Mouse (Mus musculus) midbrain, embryonic 13.5 days (tissue): ENCODE results near the gene Dock1. TPM values are rescaled to one million over a fixed set of nuclear protein-coding genes. Genes with fewer than 3 reads are reported as not detected.
A peak's percentile ranks its signal among the peaks of the same experiment; 100 is the strongest.

Source experiments
- ATAC-seq: fragments of 200-750 bp; cut with Nextera tagmentation; 2 replicates; pipeline ENCODE4 v1.8.0; 2017; ENCODE audit warnings: mild to moderate bottlenecking, moderate TSS enrichment, moderate library complexity
- H3K27ac ChIP-seq: fragments of 300-500 bp; sonication (generic); 2 replicates; pipeline ENCODE4 v1.5.1; 2015; ENCODE audit warnings: inconsistent platforms, mild to moderate bottlenecking, moderate library complexity
- H3K27me3 ChIP-seq: fragments of 300-500 bp; sonication (generic); 2 replicates; pipeline ENCODE4 v1.6.1; 2015; ENCODE audit warnings: mild to moderate bottlenecking, inconsistent platforms
- H3K36me3 ChIP-seq: fragments of 300-500 bp; sonication (generic); 2 replicates; pipeline ENCODE4 v1.6.1; 2015; ENCODE audit warnings: mild to moderate bottlenecking, inconsistent platforms
- H3K4me1 ChIP-seq: fragments of 300-500 bp; sonication (generic); replicated peaks from 2 replicates; pipeline ENCODE4 v1.6.1; 2015; ENCODE audit warnings: inconsistent platforms
- H3K4me2 ChIP-seq: fragments of 300-500 bp; sonication (generic); replicated peaks from 2 replicates; pipeline ENCODE4 v1.6.1; 2015; ENCODE audit warnings: moderate library complexity, mild to moderate bottlenecking, inconsistent platforms
- H3K4me3 ChIP-seq: fragments of 300-500 bp; sonication (generic); replicated peaks from 2 replicates; pipeline ENCODE4 v1.5.1; 2015; ENCODE audit warnings: mild to moderate bottlenecking, inconsistent platforms
- H3K9ac ChIP-seq: fragments of 300-500 bp; sonication (generic); replicated peaks from 2 replicates; pipeline ENCODE4 v1.6.1; 2015; ENCODE audit warnings: mild to moderate bottlenecking, inconsistent platforms
- H3K9me3 ChIP-seq: fragments of 300-500 bp; sonication (generic); 2 replicates; pipeline ENCODE4 v1.6.1; 2016; ENCODE audit warnings: mild to moderate bottlenecking, inconsistent platforms
- WGBS: fragments of 180-500 bp; shearing (Covaris S2); methylation state at CpG from one replicate; pipeline ENCODE4 v1.1.7; 2015; 5-methylcytosine and 5-hydroxymethylcytosine counted together
- polyA plus RNA-seq: library from polyadenylated mRNA; unstranded; fragments of >200 nt; fragmentation: Nextera tagmentation; extraction: Ambion mirVana; gene quantifications from 2 replicates; pipeline ENCODE4 v1.2.1, GENCODE M21; 2015

Gene Dock1
- polyA plus RNA-seq, 1 experiment from 2014 or later: 6.7 TPM

DNA sequence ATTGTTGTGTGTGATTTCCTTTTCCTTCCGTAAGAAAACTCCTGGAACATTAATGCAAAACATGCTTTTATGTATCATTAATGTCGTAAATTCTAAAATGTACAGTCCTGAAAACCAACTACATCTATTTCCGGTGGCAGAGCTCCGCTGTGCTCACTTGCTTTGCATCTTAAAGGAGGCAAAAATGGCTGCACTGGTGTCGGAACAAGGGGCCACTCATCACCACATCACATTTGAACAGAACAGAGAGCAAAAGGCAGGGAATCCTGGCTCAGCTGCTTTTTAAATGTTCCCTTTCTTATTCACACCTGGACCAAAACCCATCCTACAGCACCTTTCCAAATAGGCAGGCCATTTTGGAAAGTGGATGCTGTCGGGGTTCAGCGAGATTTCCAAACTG lies 202.5 kb downstream of the Dock1 start:
- 91% methylated on average over 7 of the region's 7 CpGs for WGBS
- H3K27ac ChIP-seq: no peak overlapping the region
- H3K4me2 ChIP-seq: no peak overlapping the region
- H3K36me3 ChIP-seq: no peaks in the 10 kb centered on the region
- ATAC-seq: no peak
- H3K9ac ChIP-seq: no peak overlapping the region
- no peak overlapping the region for H3K4me3 ChIP-seq
- no peaks in the 10 kb centered on the region for H3K27me3 ChIP-seq
- H3K4me1 ChIP-seq: no peaks in the 10 kb centered on the region
- H3K9me3 ChIP-seq: no peaks in the 10 kb centered on the region

- Histone ChIP-seq H3K4me3 (no peak overlapping the region), H3K4me1 (peaks cover 23% of the 10 kb centered on the region), H3K27ac (no peak overlapping the region), H3K9me3 (no peaks in the 10 kb centered on the region), H3K4me2 (no peak overlapping the region), H3K27me3 (no peaks in the 10 kb centered on the region), H3K36me3 (no peaks in the 10 kb centered on the region), H3K9ac (no peak overlapping the region)
- ATAC-seq: peak; percentile 72; the same call in 1 of the 2 replicates
- 10% methylated on average over 6 of the region's 6 CpGs for WGBS
Measured at GRCm38 (mm10) chr7:134878985-134879384, 208.5 kb downstream of the Dock1 start.

GRCm38 (mm10) chr7:134880431-134880830 lies 210.0 kb downstream of the Dock1 start:
- no peak for ATAC-seq
- Histone ChIP-seq H3K4me3 (no peak overlapping the region), H3K9ac (no peak overlapping the region), H3K27me3 (no peaks in the 10 kb centered on the region), H3K36me3 (no peaks in the 10 kb centered on the region), H3K4me2 (no peak overlapping the region), H3K4me1 (peaks cover 23% of the 10 kb centered on the region), H3K9me3 (no peaks in the 10 kb centered on the region), H3K27ac (no peak overlapping the region)
- 65% methylated on average over 6 of the region's 6 CpGs for WGBS

DNA sequence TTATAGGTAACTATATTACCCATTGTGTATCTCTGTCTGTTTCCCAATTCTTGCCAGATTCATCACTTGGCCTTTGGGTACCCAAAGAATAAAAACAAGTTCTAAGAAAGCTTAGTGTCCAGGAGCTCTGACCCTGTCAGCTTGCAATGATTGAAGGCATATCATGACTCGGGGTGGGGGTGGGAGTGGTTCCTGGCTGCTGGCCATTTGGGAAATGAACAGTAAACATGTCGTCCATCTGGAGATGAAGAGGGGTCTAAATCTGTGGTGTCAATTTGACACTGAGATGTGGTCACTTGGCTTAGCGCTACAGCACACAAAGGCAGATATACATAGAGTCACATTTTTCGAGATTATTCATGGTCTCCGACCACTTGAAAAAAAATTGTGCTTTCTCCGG lies 213.1 kb downstream of the Dock1 start:
- ATAC-seq: no peak
- Histone ChIP-seq H3K9me3 (no peaks in the 10 kb centered on the region), H3K4me3 (no peak overlapping the region), H3K27me3 (no peaks in the 10 kb centered on the region), H3K4me1 (peaks cover 19% of the 10 kb centered on the region), H3K36me3 (no peaks in the 10 kb centered on the region), H3K9ac (no peak overlapping the region), H3K4me2 (no peak overlapping the region), H3K27ac (no peak overlapping the region)
- 84% methylated on average over 6 of the region's 6 CpGs for WGBS

DNA sequence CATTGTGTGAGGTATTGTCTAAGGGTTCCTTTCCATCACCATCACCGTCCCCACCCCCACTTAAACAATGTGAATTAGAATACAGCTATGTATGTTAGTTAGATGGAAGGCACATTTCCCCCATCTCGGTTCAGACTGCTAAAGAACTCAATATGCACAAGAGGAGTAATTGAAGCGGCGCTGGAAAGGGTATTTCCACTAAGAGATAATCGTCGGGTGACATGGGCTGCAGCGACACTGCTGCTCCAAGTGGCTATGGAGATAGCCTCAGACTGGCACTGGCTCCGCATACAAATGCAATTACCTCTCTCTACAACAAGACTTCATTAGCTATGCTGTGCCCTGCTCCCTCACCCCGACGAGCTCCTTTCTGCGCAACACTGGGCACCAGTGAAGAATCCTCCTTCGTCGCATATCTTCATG lies 222.0 kb downstream of the Dock1 start:
- H3K9ac ChIP-seq: no peak overlapping the region
- H3K36me3 ChIP-seq: no peaks in the 10 kb centered on the region
- H3K4me2 ChIP-seq: no peak overlapping the region
- ATAC-seq: peak; percentile 77
- no peak overlapping the region for H3K4me3 ChIP-seq
- no peaks in the 10 kb centered on the region for H3K9me3 ChIP-seq
- peak overlapping the region; percentile 44; the same call in 1 of the 2 replicates for H3K27ac ChIP-seq
- WGBS: 54% methylated on average over 13 of the region's 13 CpGs
- no peaks in the 10 kb centered on the region for H3K27me3 ChIP-seq
- peaks cover 17% of the 10 kb centered on the region for H3K4me1 ChIP-seq

GRCm38 (mm10) chr7:134892972-134893371 lies 222.5 kb downstream of the Dock1 start:
- no peak overlapping the region for H3K27ac ChIP-seq

DNA sequence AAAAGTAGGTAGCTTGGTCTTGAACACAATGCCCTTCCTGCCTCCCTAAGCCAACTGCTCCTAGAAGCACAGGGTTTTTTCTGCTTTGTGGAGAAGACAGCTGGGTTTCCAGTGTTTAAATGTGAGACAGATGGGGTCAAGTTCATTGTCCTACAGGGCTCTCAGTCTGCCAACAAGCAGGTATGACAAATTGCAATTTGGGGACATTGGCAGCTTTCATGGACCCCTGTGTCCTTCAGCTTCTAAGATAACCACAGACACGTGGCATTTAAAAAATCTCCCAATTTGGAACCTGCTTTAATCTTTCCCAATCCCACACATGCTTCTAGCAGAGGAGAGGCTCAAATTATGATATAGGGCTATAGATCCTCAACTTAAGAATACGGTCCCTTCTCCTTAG lies 224.2 kb downstream of the Dock1 start:
- H3K4me2 ChIP-seq: no peak overlapping the region
- 64% methylated on average over 2 of the region's 2 CpGs for WGBS
- no peak for ATAC-seq
- peaks cover 17% of the 10 kb centered on the region for H3K4me1 ChIP-seq
- H3K27me3 ChIP-seq: no peaks in the 10 kb centered on the region
- no peak overlapping the region for H3K9ac ChIP-seq
- no peaks in the 10 kb centered on the region for H3K9me3 ChIP-seq
- no peak overlapping the region for H3K4me3 ChIP-seq
- H3K27ac ChIP-seq: no peak overlapping the region
- H3K36me3 ChIP-seq: no peaks in the 10 kb centered on the region

More at GRCm38 (mm10) chr7:134892972-134893371, 222.5 kb downstream of the Dock1 start:
- Histone ChIP-seq H3K27me3 (no peaks in the 10 kb centered on the region), H3K4me3 (no peak overlapping the region), H3K4me1 (peaks cover 17% of the 10 kb centered on the region), H3K9me3 (no peaks in the 10 kb centered on the region), H3K36me3 (no peaks in the 10 kb centered on the region), H3K9ac (no peak overlapping the region), H3K4me2 (no peak overlapping the region)
- peak; percentile 30 for ATAC-seq
- 94% methylated on average over 4 of the region's 4 CpGs for WGBS

- no peak for ATAC-seq
- Histone ChIP-seq H3K27me3 (no peaks in the 10 kb centered on the region), H3K36me3 (no peaks in the 10 kb centered on the region), H3K9ac (no peak overlapping the region), H3K4me2 (no peak overlapping the region), H3K27ac (no peak overlapping the region), H3K9me3 (no peaks in the 10 kb centered on the region), H3K4me3 (no peak overlapping the region), H3K4me1 (0 out of 2 replicates have a peak, but pooled peaks cover 5% of the 10 kb centered on the region)
- 93% methylated on average over 2 of the region's 2 CpGs for WGBS
Measured at GRCm38 (mm10) chr7:134899462-134899861, 229.0 kb downstream of the Dock1 start.

DNA sequence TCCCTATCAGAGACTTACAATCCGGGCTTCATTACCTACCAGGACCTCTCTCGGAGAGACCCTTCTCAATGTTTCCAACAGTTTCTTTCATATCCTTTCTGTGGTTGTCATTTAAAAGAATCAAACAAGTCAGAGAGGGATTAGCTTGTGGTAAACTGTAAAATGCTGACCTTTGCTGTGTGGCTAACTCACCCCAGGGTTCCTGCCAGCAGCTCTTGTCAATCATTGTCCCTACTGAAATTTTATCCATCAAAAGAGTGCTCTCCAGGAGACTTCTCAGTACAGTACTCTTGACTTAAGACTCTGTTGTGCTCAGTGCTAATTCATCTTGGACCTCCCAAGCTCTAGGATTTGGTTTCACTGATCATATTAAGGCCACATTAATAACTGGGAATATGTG lies 231.5 kb downstream of the Dock1 start:
- no peak for ATAC-seq
- WGBS: 68% methylated on average over 2 of the region's 2 CpGs

GRCm38 (mm10) chr7:134931886-134932285 lies 261.4 kb downstream of the Dock1 start:
- Histone ChIP-seq H3K9me3 (no peaks in the 10 kb centered on the region), H3K4me1 (peaks cover 9% of the 10 kb centered on the region), H3K36me3 (no peaks in the 10 kb centered on the region), H3K4me3 (no peak overlapping the region), H3K4me2 (no peak overlapping the region), H3K27ac (no peak overlapping the region), H3K9ac (no peak overlapping the region), H3K27me3 (peaks cover 12% of the 10 kb centered on the region)
- no peak for ATAC-seq
- 73% methylated on average over 2 of the region's 2 CpGs for WGBS

More for the DNA sequence above, 231.5 kb downstream of the Dock1 start:
- Histone ChIP-seq H3K27me3 (no peaks in the 10 kb centered on the region), H3K36me3 (no peaks in the 10 kb centered on the region), H3K9ac (no peak overlapping the region), H3K9me3 (no peaks in the 10 kb centered on the region), H3K4me3 (no peak overlapping the region), H3K4me2 (no peak overlapping the region), H3K27ac (no peak overlapping the region), H3K4me1 (0 out of 2 replicates have a peak, but pooled peaks cover 5% of the 10 kb centered on the region)

- WGBS: under 1% methylated on average over 37 of the region's 37 CpGs
- H3K9me3 ChIP-seq: no peaks in the 10 kb centered on the region
- H3K27ac ChIP-seq: peak overlapping the region; percentile 72
- peak; percentile 73 for ATAC-seq
- peaks cover 25% of the 10 kb centered on the region for H3K4me1 ChIP-seq
- H3K4me3 ChIP-seq: peak overlapping the region; percentile 62
- H3K4me2 ChIP-seq: peak overlapping the region; percentile 83
- no peaks in the 10 kb centered on the region for H3K36me3 ChIP-seq
- peak overlapping the region; percentile 75 for H3K9ac ChIP-seq
- peaks cover 43% of the 10 kb centered on the region for H3K27me3 ChIP-seq
Measured at GRCm38 (mm10) chr7:134937471-134937926, 267.0 kb downstream of the Dock1 start.

DNA sequence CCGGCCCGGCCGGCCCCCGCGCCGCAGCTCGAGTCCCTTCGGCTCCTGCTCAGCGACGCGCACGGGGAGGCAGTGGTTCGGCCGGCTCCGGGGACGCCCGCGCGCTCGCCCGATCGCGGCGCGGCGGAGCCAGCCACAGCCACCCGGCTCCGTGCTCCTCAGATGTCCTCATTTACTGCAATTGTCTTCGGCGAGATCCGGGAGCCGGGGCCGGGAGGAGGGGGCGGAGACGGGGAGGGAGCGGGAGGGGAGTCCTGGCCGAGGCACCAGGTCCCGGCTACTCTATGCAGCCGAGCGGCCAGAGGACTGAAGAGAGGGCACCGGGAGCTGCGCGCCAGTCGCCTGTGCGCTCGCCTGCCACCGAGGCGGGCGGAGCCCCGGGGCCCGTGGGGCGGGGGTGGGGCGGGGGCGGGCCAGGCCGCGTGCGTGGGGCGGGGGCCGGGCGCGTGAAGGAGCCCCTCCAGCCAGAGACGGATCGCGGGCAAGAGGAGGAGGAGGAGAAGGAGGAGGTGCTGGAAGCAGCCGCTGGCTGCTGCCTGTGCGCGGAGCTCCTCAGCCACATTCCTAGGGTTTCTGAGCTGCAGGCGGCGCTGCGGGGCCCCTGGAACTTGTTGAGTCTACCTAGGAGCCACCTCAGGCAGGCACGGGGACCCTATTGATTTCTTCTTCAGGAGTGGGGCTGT lies 267.6 kb downstream of the Dock1 start, which contains the start of gene Fam196a:
Gene Fam196a (minus strand): TSS at position 504 of the 683 bp plus-strand sequence.
- WGBS: under 1% methylated on average over 44 of the region's 71 CpGs
- H3K9me3 ChIP-seq: no peaks in the 10 kb centered on the region
- H3K4me2 ChIP-seq: peak within 1 kb of the TSS; percentile 83
- peak within 1 kb of the TSS; percentile 75 for H3K9ac ChIP-seq
- peak within 1 kb of the TSS; percentile 72 for H3K27ac ChIP-seq
- H3K36me3 ChIP-seq: no peaks in the 10 kb centered on the region
- peaks cover 43% of the 10 kb centered on the region for H3K27me3 ChIP-seq
- ATAC-seq: peak; percentile 91
- H3K4me1 ChIP-seq: peaks cover 25% of the 10 kb centered on the region
- H3K4me3 ChIP-seq: peak within 1 kb of the TSS; percentile 62
